Mouse (Mus musculus): ENCODE measurements around the gene Hsd17b3.

DNA sequence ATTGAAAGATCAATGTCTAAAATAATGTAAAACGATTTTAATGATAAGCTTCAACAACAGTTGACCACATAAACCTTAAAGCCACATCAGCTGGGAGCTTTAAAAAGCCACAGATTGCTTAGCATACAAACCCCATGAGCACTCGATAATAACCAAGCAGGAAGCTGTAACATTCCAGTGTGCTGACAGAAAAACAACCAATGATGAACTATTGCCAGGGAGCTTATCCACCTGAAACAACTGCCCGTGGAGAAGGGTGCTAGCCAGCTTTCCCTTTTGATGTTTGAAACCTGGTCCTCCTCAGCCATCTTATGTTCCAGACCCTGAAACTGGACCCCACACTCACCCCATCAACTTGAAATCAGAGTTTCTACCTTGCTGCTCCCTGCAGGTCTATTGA is 22.4 kb downstream of the Hsd17b3 start:
- TF ChIP-seq CTCF (IDR thresholded peaks at IDR 0.05) = no peak
- no peak for TF ChIP-seq EP300 (IDR thresholded peaks at IDR 0.05)

Measured in lung, postnatal 0 days (tissue).